Mouse (Mus musculus) monocyte, adult 5-6 weeks (primary cell): Measurements from ENCODE around the gene Igsf23. TPM values are rescaled to one million over a fixed set of nuclear protein-coding genes. Genes with fewer than 3 reads are reported as not detected.
"Not testable (repeated sequence)": the region's sequence is repeated elsewhere in the genome, so short reads cannot be mapped to it uniquely, and the experiment has no call there.

ENCODE experiments used
- ATAC-seq: fragments of 153-309, 156-312 bp; replicated peaks from 2 replicates; pipeline ENCODE4 v1.8.0; 2017; ENCODE audit warnings: mild to moderate bottlenecking; ENCODE audit not compliant: low TSS enrichment, insufficient number of reproducible peaks, severe bottlenecking, poor library complexity, low FRiP score
- total RNA-seq: library from RNA; stranded (forward); fragments of 200-1000, 200-491, 200-594 nt; gene quantifications from 3 replicates; pipeline ENCODE4 v1.2.3, GENCODE M21; 2017

Igsf23 gene
- total RNA-seq = 0.75 TPM in 1 of 3 replicates, not detected in the others

DNA sequence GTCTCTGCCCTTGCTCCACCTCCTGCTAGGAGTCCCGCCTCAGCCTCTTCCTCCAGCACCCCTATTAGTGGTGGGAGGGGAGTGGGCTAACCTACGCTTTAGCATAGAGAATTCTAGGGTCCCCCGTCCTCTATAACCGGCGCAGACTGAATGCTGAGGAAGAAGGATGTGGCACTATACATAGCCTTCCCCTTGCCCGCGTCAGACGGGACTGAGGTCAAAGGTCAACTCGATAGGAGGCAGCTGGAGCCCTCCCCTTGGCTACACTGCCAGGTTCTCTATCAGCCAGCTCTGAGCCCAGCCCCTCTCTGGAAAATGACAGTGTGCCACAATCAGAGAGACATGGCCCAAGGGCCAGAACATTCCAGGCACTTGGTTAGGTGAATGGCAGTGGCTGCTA lies at the start of gene Igsf23:
Igsf23 (minus strand) TSS at position 168 of the 400 bp plus-strand sequence.
- no peak for ATAC-seq

DNA sequence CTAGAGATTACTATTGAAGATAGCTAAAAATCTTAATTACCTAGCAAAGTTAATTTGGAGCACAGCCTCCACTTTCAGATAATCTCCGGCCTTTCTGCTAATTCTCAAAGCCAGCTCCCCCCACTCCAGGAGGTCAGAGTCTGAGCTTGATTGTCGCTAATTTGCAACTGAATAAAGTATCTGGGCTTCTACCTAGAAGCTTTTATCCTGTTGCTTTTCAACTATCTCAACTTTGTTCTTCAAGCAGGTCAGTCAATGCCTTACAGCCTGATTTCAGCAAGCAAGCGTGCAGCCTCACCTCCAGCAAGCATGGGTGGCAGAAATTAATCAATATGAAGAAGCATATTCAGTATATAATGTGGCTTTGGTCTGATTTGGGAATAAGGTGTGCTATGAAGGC lies 46.2 kb upstream of the Igsf23 start:
- not testable (repeated sequence) for ATAC-seq

DNA sequence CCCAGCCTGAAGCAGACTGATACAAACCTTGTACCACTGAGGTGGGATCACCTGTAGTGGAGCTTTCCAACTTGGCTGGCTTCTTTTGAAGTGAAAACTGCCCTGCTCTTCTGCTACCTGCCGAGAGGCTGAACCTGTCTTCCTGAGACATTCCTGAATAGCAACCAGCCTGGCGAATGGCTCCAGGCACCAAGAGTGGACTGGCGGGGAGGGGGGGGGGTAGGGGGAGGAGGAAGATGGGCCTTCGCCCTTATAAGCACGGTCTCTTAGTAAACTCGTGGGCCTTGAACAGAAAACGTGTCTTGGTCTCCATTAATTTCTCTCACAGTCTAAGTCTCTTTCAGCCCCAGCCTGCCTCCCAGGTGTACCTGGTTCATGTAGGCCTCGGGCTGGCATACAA lies 40.6 kb upstream of the Igsf23 start, which contains the start of gene Nlrp9b:
Nlrp9b (plus strand) TSS at position 301 of the 400 bp plus-strand sequence.
- ATAC-seq = not testable (repeated sequence)

DNA sequence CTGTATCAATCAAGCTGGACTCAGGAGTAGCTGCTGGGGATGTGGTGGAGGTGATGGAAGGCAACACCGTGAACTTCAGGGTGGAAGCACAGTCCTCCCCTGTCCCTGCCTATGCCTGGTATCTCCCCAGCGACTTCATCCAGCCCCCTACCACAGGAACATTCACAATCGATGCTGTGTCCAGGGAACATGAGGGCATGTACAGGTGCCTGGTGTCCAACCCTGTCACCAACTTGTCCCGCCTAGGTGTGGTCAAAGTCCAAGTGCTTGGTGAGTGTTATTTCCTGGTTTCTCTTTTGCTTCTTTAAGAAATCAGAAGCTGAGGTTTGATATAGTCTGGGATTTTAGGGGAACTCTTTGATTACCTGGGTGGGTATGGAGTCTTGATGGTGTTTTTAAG lies 21.0 kb upstream of the Igsf23 start:
- ATAC-seq = no peak

DNA sequence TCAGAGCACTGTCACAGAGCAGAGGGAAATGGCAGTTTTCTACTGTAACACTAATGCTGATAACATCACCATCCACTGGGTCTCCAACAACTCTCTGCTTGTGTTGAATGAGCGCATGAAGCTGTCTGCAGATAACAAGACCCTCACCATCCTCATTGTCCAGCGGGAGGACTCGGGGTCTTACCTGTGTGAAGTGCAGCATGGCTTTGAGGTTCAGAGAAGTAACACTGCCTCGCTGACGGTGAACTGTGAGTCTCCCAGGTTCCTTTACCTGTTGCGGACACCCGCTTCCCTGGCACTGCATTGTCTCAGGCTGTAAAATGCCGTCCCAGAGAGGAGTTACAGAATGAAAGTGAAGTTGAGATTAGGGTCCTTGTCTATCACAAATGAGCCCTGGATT lies 19.6 kb upstream of the Igsf23 start:
- ATAC-seq = no peak

DNA sequence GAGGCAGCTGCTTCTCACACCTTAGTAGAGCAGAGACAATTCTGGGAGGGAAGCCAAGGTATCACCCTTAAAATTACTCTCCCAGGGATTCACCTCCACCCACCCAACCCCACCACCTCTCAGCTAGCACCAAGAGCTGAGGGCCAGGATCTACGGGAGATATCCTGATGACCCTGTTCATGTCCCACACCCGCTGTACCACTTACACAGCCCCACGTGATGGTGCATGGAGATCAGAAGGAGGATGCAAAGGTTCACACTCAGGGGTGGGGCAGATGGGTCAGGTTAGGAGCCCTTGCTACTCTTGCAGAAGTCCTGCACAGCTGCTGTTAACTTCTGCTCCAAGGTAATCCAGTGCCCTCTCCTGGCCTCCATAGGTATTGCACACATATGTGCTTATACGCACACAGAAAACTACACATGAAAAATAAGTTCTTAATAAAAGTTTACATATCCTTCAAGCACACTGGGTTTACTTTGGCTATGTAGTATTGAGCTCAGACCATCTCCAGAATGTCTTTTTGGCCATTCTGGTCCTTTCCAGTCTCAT lies 19.1 kb upstream of the Igsf23 start:
- no peak for ATAC-seq

DNA sequence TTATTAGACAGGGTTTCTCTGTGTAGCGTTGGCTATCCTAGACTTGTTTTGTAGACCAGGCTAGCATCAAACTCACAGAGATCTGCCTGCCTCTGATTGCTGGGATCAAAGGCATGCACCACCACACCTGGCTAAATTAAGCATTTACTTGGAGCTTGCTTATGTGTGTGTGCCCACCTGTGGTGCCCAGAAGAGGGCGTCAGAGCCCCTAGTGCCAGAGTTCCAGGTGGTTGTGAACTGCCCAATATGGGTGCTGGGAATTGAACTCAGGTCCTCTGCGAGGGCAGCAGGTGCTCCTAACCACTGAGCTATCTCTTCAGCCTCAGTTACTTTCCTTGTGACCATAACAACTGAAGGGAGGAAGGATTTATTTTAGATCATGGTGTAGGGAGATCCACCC lies 18.6 kb upstream of the Igsf23 start:
- ATAC-seq = no peak

DNA sequence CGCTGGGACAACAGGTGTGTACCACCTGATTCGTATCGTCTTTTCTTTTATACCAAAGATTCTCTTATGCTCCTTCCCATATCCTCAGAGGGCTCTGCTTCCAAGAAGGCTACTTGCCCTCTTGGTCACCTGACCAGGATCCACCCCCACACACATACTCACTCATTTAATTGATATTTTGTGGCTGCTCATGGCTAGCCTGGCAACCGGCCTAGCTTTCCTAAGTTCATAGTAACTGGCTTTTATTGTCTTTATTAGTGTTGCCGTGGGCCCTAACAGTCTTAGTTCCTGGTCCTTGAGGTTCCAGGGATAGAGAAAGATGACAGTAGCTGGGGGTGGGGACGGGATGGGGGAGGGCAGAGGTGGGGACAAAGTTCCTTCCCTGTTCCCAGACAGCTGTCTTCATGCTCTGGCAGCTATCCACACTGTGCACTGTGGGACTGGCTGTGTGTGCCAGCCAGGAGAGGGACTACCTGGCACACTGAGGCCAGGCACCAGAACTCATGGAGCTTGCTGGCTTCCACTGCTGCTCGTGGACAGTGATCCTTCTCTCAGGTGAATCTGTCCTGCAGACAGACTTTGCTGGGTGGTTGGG lies 14.5 kb upstream of the Igsf23 start, which contains the start of gene Ceacam20:
Ceacam20 (plus strand) TSS at position 428 of the 595 bp plus-strand sequence.
- ATAC-seq = no peak

DNA sequence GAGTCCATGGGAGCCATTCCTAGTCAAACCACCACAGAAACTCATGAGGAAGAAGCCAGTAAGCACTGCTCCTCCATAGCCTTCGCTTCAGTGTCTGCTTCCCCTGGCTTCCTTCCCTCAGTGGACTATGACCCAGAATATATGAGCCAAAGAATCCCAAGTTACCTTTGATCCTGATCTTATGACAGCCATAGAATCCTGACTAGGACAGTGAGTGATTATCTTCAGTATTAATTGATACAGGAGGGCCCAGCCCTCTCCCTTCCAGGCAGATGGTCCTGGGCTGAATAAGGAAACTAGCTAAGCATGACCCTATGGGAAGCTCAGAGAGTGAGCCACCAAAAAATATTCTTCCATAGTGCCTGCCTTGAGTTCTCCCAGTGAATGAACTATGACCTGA lies 11.9 kb upstream of the Igsf23 start:
- no peak for ATAC-seq

DNA sequence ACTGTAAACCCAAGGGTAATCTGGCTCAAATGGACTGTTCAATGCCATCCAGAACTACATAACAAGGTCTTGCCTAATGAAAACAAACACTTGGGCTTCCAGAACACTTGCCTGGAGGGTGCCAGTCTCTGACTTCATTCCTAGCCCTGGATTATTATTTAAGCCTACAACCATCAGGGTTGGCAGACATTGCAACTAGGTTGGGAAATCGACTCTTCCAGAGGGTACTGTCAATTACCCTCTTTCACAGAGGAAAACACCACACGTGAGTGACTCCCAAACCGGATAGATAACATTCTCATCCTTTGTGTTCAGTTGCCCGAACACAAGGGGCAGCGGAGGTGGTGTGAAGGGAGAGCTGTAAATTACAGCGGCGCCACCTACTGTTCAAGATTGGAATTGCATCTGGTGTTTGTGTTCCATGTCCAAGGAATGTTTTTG lies 5.8 kb upstream of the Igsf23 start:
- peak; percentile 87 for ATAC-seq

DNA sequence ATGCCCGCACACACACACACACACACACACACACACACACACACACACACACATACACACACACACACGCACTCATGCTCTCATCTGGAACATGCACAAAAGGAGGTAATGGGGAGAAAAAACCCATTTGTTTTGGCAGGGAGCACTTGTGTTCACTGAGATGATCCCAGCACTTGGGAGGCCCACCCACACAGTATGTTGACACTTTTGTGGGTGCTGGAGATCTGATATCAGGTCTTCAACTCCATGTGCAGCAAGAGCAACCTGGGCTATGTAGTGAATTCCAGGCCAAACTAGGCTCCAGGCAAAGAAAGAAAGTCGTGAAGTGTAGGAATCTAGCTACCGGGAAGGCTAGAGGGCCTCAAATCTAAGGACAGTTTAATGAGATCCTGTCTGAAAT lies 5.3 kb upstream of the Igsf23 start:
- ATAC-seq = no peak

DNA sequence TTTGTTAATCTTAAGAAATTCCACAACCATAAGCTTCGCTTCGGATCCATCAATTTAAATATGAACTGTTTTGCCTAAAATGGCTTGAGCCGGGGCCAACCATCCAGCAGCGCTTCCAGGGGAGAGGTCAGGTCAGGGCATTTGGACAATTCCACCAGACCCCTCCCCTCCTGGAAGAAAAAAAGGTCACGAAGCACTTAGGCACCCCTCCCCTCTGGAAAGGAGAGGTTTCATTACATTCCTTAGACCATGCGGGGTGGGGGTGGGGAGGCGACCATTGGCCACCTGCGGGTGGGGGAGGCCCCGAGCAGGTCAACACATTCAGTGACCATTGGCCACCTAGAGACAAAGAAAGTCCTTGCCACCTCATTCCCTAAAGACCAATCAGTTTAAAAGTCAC lies 2.5 kb upstream of the Igsf23 start:
- ATAC-seq = no peak

DNA sequence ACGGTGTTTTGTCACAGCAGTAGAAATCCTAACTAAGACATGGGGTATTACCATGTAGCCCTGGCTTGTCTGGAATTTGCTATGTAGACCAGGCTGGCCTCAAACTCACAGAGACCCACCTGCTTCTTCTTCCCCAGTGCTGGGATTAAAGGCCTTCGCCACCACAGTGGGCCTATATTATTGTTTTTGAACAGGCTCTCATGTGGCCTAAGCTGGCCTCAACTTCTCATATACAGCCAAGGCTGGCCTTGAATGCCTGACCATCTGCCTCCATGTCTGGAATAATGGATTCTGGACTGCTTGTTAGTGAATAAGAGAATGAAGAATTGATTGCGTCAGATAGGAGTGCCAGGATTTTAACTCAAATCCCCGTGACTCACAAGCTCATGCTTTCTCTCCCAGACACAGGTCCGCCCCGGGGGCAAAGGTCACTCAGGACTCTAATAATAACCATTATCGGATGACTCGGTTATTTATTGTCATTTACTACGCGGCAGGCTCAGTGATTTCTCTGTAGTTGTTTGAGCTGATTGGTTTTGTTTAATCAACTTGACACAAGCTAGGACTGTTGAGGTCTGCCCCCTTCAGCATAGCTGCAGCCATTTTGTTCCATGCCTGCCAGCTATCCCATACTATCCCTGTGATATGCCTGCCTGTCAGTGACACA lies 1.9 kb upstream of the Igsf23 start:
- ATAC-seq = no peak

DNA sequence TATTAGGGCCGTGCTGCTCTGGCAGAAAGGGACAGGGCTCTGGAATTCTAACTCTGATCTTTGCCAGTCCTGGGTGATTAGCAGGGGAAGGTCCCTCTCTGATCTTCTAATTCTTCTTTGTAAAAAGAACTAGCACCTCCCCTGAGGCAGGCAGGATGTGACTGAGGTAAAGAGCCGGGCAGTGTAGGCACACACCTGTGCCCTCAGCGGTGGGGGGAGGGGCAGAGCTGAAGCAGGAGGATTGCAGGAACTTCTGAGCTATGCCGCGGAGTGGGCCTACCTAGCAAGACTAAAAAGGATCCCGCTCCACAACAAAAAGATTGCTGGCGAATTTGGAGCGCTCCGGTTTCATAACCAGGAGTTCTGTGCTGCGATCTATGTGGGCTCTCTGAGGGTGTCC lies 560 bp downstream of the Igsf23 start:
- no peak for ATAC-seq

DNA sequence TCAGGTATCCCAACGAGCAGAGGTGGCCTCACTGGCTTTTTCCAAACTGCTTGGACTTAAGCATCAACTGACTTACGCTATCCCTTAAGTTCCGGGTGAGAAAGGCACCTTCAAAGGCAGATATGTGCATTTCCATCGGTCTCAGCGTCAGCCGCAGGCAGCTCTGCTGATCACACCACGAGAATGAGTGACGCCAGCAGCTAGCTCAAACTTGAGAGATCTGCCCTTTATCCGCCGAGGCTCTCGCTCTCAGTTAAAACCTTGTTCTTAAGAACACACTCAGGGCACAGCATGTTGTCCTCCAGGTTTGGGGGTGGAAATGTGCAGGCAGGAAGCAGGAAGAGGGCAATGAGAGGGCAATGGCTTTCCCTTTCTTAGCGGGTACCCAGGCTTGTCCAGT lies 1.6 kb downstream of the Igsf23 start:
- no peak for ATAC-seq

DNA sequence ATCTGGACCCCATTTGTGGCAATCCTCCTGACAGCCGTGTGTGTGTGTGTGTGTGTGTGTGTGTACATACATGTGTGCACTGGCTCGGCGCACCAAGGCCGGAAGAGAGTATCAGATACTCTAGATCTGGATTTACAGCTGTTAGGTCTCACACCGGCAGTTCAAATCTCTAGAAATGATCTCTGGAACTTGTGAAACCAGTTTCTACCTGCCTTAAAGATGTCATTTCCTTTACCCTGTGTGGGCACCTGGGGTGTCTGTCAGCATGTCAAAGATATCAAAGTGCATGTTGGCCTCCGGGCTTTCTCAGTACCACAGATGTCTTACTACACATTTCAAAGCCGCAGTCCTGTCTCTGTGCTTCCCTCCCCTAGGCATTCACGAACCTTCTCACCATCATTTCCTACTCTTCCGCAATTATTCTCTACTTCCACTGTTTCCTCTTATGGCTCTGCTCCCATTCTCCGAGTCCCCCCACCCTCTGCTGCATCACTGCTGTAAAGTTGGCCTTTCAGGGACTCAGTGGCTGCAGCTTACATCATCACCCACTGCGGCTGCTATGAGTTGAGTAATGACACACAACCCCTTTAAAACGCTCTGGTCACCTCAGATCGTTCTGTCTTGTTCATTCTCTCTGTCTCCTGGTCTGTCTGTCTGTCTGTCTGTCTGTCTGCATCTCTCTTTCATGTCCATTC lies 4.6 kb downstream of the Igsf23 start:
- ATAC-seq = no peak

DNA sequence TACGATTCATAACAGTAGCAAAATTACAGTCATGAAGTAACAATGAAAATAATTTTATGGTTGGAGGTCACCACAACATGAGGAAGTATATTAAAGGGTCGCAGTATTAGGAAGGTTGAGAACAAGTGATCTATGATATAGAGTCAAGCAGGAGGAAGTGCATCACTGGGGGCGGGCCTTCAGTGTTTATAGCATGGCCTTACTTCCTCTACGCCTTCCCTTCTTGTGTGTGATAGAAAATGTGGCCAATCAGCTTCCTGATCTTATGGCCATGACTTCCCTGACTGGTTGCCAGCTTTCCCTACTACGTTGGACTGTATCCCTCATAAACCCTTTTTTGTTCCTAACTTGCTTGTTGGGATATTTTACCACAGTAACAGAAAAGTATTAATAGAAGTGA lies 5.4 kb downstream of the Igsf23 start:
- ATAC-seq = peak; percentile 57; the same call in 1 of the 2 replicates

DNA sequence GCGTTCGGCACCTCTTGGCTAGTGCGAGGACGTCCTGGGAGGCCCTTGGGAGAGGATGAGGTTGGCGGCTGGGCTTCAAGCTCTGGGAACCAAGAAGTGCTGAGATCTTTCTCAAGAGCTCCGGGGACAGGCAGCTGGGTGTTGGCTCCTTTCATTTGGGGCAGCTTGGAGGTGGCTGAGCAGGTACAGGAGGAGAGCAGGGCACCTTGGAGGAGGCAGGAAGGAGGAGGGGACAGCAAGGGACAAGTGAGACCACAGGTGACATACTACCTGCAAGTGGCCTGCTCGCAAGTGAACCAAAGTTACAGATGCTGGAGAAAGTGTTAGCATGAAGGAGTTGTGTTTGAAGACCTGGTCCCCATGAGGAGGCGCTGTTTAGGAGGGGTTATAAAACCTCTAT lies 5.8 kb downstream of the Igsf23 start:
- ATAC-seq = no peak

DNA sequence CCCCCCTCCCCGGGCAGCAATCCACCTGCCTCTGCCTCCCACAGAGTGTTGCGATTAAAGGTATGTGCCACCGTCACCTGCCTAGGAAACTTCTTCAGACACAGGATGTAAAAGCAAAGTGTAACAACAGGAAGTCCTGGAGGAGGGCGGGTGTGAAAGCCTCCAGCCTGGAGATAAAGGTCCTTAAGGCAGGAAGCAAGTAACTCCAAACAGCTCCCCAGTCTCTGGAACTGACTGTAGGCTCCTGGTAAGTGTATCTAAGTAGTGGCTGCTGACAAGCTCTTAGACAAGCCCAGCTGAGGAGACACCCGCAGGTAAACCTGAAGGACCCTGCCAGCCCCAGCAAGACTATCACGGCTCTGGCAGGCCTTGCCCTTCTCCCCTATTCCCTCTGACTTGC lies 10.3 kb downstream of the Igsf23 start:
- no peak for ATAC-seq
